Mouse (Mus musculus) naive thymus-derived CD4-positive, alpha-beta T cell, adult 5 months (primary cell): ENCODE measurements around the gene Gm47841. TPM values are rescaled to one million over a fixed set of nuclear protein-coding genes. Genes with fewer than 3 reads are reported as not detected.

ENCODE experiments used
- polyA plus RNA-seq: library from polyadenylated mRNA; unstranded; fragments of 100-300 nt; shearing (Covaris generic); gene quantifications from one replicate; pipeline ENCODE4 v1.2.1, GENCODE M21; 2017

The Gm47841 gene
- polyA plus RNA-seq: not detected

GRCm38 (mm10) chr15:101047194-101047555, at the start of gene Gm47841:
Gm47841 (minus strand) TSS chr15:101047397.

GRCm38 (mm10) chr15:101077813-101078730, 30.9 kb upstream of the Gm47841 start, which contains the start of gene Fignl2:
Fignl2 (minus strand) TSS chr15:101078567.

Other genes starting within 250 kb of the Gm47841 start
- not detected for gene Scn8a, start 177.5 kb downstream of the Gm47841 start, polyA plus RNA-seq
- gene Fignl2, start 31.2 kb upstream of the Gm47841 start, polyA plus RNA-seq: not detected
- not detected for gene Ankrd33, start 68.4 kb upstream of the Gm47841 start, polyA plus RNA-seq
- 19.4 TPM for gene Acvrl1, start 81.1 kb upstream of the Gm47841 start, polyA plus RNA-seq
- 4.6 TPM for gene Acvr1b, start 126.7 kb upstream of the Gm47841 start, polyA plus RNA-seq
- 13.2 TPM for gene Grasp, start 176.8 kb upstream of the Gm47841 start, polyA plus RNA-seq
- gene Nr4a1, start 206.9 kb upstream of the Gm47841 start, polyA plus RNA-seq: 458 TPM
- 99.9 TPM for gene Atg101, start 236.9 kb upstream of the Gm47841 start, polyA plus RNA-seq
- gene 6030408B16Rik, start 245.8 kb upstream of the Gm47841 start, polyA plus RNA-seq: not detected